Mouse (Mus musculus) cortical plate, adult 2 months (tissue): ENCODE data around the gene 1700020A23Rik.

Source experiments
- CTCF ChIP-seq: fragments of 200-500 bp; IDR thresholded peaks from 2 replicates; pipeline ENCODE4 v1.5.1; 2011; ENCODE audit warnings: mild to moderate bottlenecking, control low read depth, low read length; ENCODE audit not compliant: insufficient read depth; ENCODE audit errors: extremely low read depth
- POLR2A ChIP-seq: fragments of 200-500 bp; IDR thresholded peaks from 2 replicates; pipeline ENCODE4 v1.6.1; 2011; ENCODE audit warnings: mild to moderate bottlenecking, low read length, control low read depth; ENCODE audit not compliant: insufficient read depth; ENCODE audit errors: extremely low read depth

DNA sequence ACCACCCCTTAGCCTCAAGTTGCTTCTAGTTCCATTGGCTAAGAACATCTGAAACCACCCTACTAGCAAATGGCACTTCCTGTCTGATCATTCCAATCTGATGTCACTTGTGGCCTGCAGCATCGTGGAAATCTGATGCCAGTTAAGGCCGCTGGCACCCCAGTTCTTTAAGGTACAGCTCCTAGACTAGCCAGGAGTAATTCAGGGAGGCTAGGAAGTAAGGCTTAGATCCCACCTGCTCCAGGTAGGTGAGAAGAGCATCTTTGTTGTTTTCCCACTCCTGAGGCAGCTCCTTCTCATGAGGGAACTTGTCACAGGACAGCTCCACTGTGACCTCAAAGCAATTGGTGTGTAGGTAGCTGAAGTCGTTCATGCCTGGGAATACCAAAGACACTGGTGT is 12.2 kb upstream of the 1700020A23Rik start:
- TF ChIP-seq CTCF (no peak), POLR2A (no peak)
